Mouse (Mus musculus): ENCODE measurements at regions not wholly inside any gene's neighbourhood (a gene's known extent, or its start where the extent isn't known, plus 50 kb on each side); places are given as distances from the start of the nearest gene placed in this dataset.
"Not testable (repeated sequence)": the region's sequence is repeated elsewhere in the genome, so short reads cannot be mapped to it uniquely, and the experiment has no call there.

- no peak for DNase-seq (ENCODE audit: low read depth in 1 of 2, low spot score in 2 of 2)
Observed at GRCm38 (mm10) chr13:6855199-6856148, 206.9 kb upstream of the Pfkp start.

GRCm38 (mm10) chr13:6837446-6837845 lies 188.9 kb upstream of the Pfkp start:
- DNase-seq (ENCODE audit: low read depth in 1 of 2, low spot score in 2 of 2): no peak

GRCm38 (mm10) chr13:6837075-6837422 lies 188.5 kb upstream of the Pfkp start:
- DNase-seq (ENCODE audit: low read depth in 1 of 2, low spot score in 2 of 2): no peak

- no peak for DNase-seq (ENCODE audit: low read depth in 1 of 2, low spot score in 2 of 2)
Observed at GRCm38 (mm10) chr13:6836351-6837074, 187.9 kb upstream of the Pfkp start.

- no peak for DNase-seq (ENCODE audit: low read depth in 1 of 2, low spot score in 2 of 2)
Observed at GRCm38 (mm10) chr13:6829882-6830281, 181.3 kb upstream of the Pfkp start.

- no peak for DNase-seq (ENCODE audit: low read depth in 1 of 2, low spot score in 2 of 2)
Observed at GRCm38 (mm10) chr13:6829346-6829745, 180.8 kb upstream of the Pfkp start.

GRCm38 (mm10) chr13:6828601-6829330 lies 180.2 kb upstream of the Pfkp start:
- DNase-seq (ENCODE audit: low read depth in 1 of 2, low spot score in 2 of 2): not testable (repeated sequence)

- no peak for DNase-seq (ENCODE audit: low read depth in 1 of 2, low spot score in 2 of 2)
Observed at GRCm38 (mm10) chr13:6802243-6803157, 153.9 kb upstream of the Pfkp start.

- DNase-seq (ENCODE audit: low read depth in 1 of 2, low spot score in 2 of 2): no peak
Observed at GRCm38 (mm10) chr13:6767936-6768588, 119.5 kb upstream of the Pfkp start.

- DNase-seq (ENCODE audit: low read depth in 1 of 2, low spot score in 2 of 2): no peak
Observed at GRCm38 (mm10) chr13:6757151-6757550, 108.6 kb upstream of the Pfkp start.

GRCm38 (mm10) chr13:6751599-6751998 lies 103.0 kb upstream of the Pfkp start:
- no peak for DNase-seq (ENCODE audit: low read depth in 1 of 2, low spot score in 2 of 2)

GRCm38 (mm10) chr13:6751149-6751548 lies 102.6 kb upstream of the Pfkp start:
- no peak for DNase-seq (ENCODE audit: low read depth in 1 of 2, low spot score in 2 of 2)

GRCm38 (mm10) chr13:6741916-6742315 lies 93.3 kb upstream of the Pfkp start:
- DNase-seq (ENCODE audit: low read depth in 1 of 2, low spot score in 2 of 2): no peak

- no peak for DNase-seq (ENCODE audit: low read depth in 1 of 2, low spot score in 2 of 2)
Observed at GRCm38 (mm10) chr13:6736984-6737566, 88.5 kb upstream of the Pfkp start.

Data from monocyte, adult 2 months (primary cell).